Mouse (Mus musculus) heart, postnatal 0 days (tissue): ENCODE data around the gene Pxylp1. TPM values are rescaled to one million over a fixed set of nuclear protein-coding genes. Genes with fewer than 3 reads are reported as not detected.
A peak's percentile ranks its signal among the peaks of the same experiment; 100 is the strongest.
"Not testable (repeated sequence)": the region's sequence is repeated elsewhere in the genome, so short reads cannot be mapped to it uniquely, and the experiment has no call there.

Experiments used
- ATAC-seq: fragments of 200-750 bp; cut with Nextera tagmentation; 2 replicates; pipeline ENCODE4 v1.8.0; 2017; ENCODE audit warnings: low read depth, moderate number of reproducible peaks, moderate library complexity; ENCODE audit not compliant: insufficient read depth
- DNase-seq: peaks from one replicate; pipeline ENCODE4 v3.0.0-alpha.2; 2016; ENCODE audit warnings: low spot score
- H3K27ac ChIP-seq: fragments of 300-500 bp; sonication (generic); 2 replicates; pipeline ENCODE4 v1.5.1; 2014; ENCODE audit warnings: low read depth, mild to moderate bottlenecking
- H3K27me3 ChIP-seq: fragments of 300-500 bp; sonication (generic); 2 replicates; pipeline ENCODE4 v1.6.1; 2014; ENCODE audit warnings: low read length, mixed read lengths; ENCODE audit not compliant: control insufficient read depth, insufficient read depth
- H3K36me3 ChIP-seq: fragments of 300-500 bp; sonication (generic); replicated peaks from 2 replicates; pipeline ENCODE4 v1.6.1; 2014; ENCODE audit warnings: low read length, mixed read lengths; ENCODE audit not compliant: control insufficient read depth, insufficient read depth
- H3K4me1 ChIP-seq: fragments of 300-500 bp; sonication (generic); 2 replicates; pipeline ENCODE4 v1.6.1; 2014; ENCODE audit warnings: antibody characterized with exemption; ENCODE audit not compliant: control insufficient read depth, insufficient read depth
- H3K4me2 ChIP-seq: fragments of 300-500 bp; sonication (generic); 2 replicates; pipeline ENCODE4 v1.6.1; 2014; ENCODE audit warnings: low read depth, mild to moderate bottlenecking, low read length, moderate library complexity
- H3K4me3 ChIP-seq: fragments of 300-500 bp; sonication (generic); 2 replicates; pipeline ENCODE4 v1.5.1; 2014; ENCODE audit warnings: low read depth, low read length
- H3K9ac ChIP-seq: fragments of 300-500 bp; sonication (generic); replicated peaks from 2 replicates; pipeline ENCODE4 v1.6.1; 2014; ENCODE audit warnings: low read depth, low read length, mixed read lengths
- H3K9me3 ChIP-seq: fragments of 300-500 bp; sonication (generic); replicated peaks from 2 replicates; pipeline ENCODE4 v1.6.1; 2016; ENCODE audit warnings: low read length; ENCODE audit not compliant: control insufficient read depth
- CTCF ChIP-seq: IDR thresholded peaks from 2 replicates; pipeline ENCODE4 v1.5.1; 2016; ENCODE audit warnings: antibody characterized with exemption, control low read depth, low read depth
- EP300 ChIP-seq: IDR thresholded peaks from 2 replicates; pipeline ENCODE4 v1.6.1; 2016; ENCODE audit warnings: antibody characterized with exemption, low read depth
- WGBS: fragments of 180-500 bp; shearing (Covaris S2); extraction: QIAGEN DNeasy Blood & Tissue Kit; methylation state at CpG from one replicate; pipeline ENCODE4 v1.1.7; 2014; 5-methylcytosine and 5-hydroxymethylcytosine counted together
- polyA plus RNA-seq: library from polyadenylated mRNA; unstranded; fragments of >200 nt; fragmentation: Nextera tagmentation; extraction: Ambion mirVana; gene quantifications from 2 replicates; pipeline ENCODE4 v1.2.1, GENCODE M21; 2015
- total RNA-seq: library from RNA; depleted of rRNA; stranded (reverse); fragments of >200 nt; gene quantifications from 2 replicates; pipeline ENCODE4 v1.2.3, GENCODE M21; 2014; ENCODE audit warnings: low replicate concordance; rRNA removed

Pxylp1 gene
- total RNA-seq = 27.3 and 89.9 TPM in 2 replicates
- 12.8 and 14.4 TPM in 2 replicates for polyA plus RNA-seq

- TF ChIP-seq EP300 (no peak), CTCF (no peak)
- no peak for DNase-seq
- Histone ChIP-seq H3K9ac (no peak within 1 kb of the TSS), H3K27me3 (0 out of 2 replicates have a peak, but pooled peaks cover 10% of the 10 kb centered on the region), H3K27ac (no peak within 1 kb of the TSS), H3K4me2 (no peak within 1 kb of the TSS), H3K36me3 (no peaks in the 10 kb centered on the region), H3K4me3 (no peak within 1 kb of the TSS), H3K4me1 (peaks cover 6% of the 10 kb centered on the region; the same call in 1 of the 2 replicates), H3K9me3 (no peaks in the 10 kb centered on the region)
- no peak for ATAC-seq
- WGBS = 48% methylated on average over 3 of the region's 3 CpGs
Observed at GRCm38 (mm10) chr9:96892546-96892945, at the start of gene Pxylp1. Gene Pxylp1, minus strand, starts transcription at chr9:96892669.

GRCm38 (mm10) chr9:96938887-96939286 is 46.4 kb upstream of the Pxylp1 start:
- no peak overlapping the region for H3K4me3 ChIP-seq
- no peak for ATAC-seq
- no peaks in the 10 kb centered on the region for H3K9me3 ChIP-seq
- H3K4me2 ChIP-seq = no peak overlapping the region
- H3K27ac ChIP-seq = no peak overlapping the region
- H3K4me1 ChIP-seq = no peaks in the 10 kb centered on the region
- H3K36me3 ChIP-seq = no peaks in the 10 kb centered on the region; the same call in 1 of the 2 replicates
- no peak overlapping the region for H3K9ac ChIP-seq
- H3K27me3 ChIP-seq = 0 out of 2 replicates have a peak, but pooled peaks cover 4% of the 10 kb centered on the region
- 79% methylated on average over 5 of the region's 5 CpGs for WGBS
- TF ChIP-seq EP300 = no peak
- no peak for TF ChIP-seq CTCF
- no peak for DNase-seq

- WGBS = 85% methylated on average over 2 of the region's 2 CpGs
Observed at GRCm38 (mm10) chr9:96936427-96936826, 44.0 kb upstream of the Pxylp1 start.

GRCm38 (mm10) chr9:96935556-96936300 is 43.3 kb upstream of the Pxylp1 start:
- WGBS = 52% methylated on average over 15 of the region's 15 CpGs
- Histone ChIP-seq H3K36me3 (no peaks in the 10 kb centered on the region; the same call in 1 of the 2 replicates), H3K4me2 (peak overlapping the region; percentile 4; the same call in 1 of the 2 replicates)

More at GRCm38 (mm10) chr9:96936427-96936826, 44.0 kb upstream of the Pxylp1 start:
- H3K9ac ChIP-seq, H3K4me3 ChIP-seq, ATAC-seq, H3K4me2 ChIP-seq, H3K27ac ChIP-seq, H3K4me1 ChIP-seq, DNase-seq, H3K9me3 ChIP-seq, H3K27me3 ChIP-seq, H3K36me3 ChIP-seq: not testable (repeated sequence)

GRCm38 (mm10) chr9:96934816-96935215 is 42.3 kb upstream of the Pxylp1 start:
- no peaks in the 10 kb centered on the region for H3K36me3 ChIP-seq
- H3K4me3 ChIP-seq = no peak overlapping the region
- WGBS = 81% methylated on average over 3 of the region's 3 CpGs
- TF ChIP-seq EP300 = no peak
- H3K4me1 ChIP-seq = no peaks in the 10 kb centered on the region
- H3K9me3 ChIP-seq = peaks cover 6% of the 10 kb centered on the region; the same call in 1 of the 2 replicates
- ATAC-seq = no peak
- H3K27me3 ChIP-seq = 0 out of 2 replicates have a peak, but pooled peaks cover 4% of the 10 kb centered on the region
- no peak overlapping the region for H3K4me2 ChIP-seq
- DNase-seq = no peak
- no peak overlapping the region; the same call in 1 of the 2 replicates for H3K27ac ChIP-seq
- no peak overlapping the region for H3K9ac ChIP-seq

More at GRCm38 (mm10) chr9:96935556-96936300, 43.3 kb upstream of the Pxylp1 start:
- Histone ChIP-seq H3K4me1 (no peaks in the 10 kb centered on the region), H3K9me3 (peaks cover 6% of the 10 kb centered on the region; the same call in 1 of the 2 replicates), H3K9ac (no peak overlapping the region), H3K27ac (peak overlapping the region; percentile 34; the same call in 1 of the 2 replicates), H3K4me3 (no peak overlapping the region), H3K27me3 (0 out of 2 replicates have a peak, but pooled peaks cover 4% of the 10 kb centered on the region)
- TF ChIP-seq EP300 (no peak), CTCF (no peak)
- DNase-seq (no peak), ATAC-seq (no peak)
